Mouse (Mus musculus): Measurements from ENCODE around the gene Zfp503. TPM values are rescaled to one million over a fixed set of nuclear protein-coding genes. Genes with fewer than 3 reads are reported as not detected.

The Zfp503 gene
- polyA plus RNA-seq, 1 experiment from 2014 or later = 7.0 TPM

DNA sequence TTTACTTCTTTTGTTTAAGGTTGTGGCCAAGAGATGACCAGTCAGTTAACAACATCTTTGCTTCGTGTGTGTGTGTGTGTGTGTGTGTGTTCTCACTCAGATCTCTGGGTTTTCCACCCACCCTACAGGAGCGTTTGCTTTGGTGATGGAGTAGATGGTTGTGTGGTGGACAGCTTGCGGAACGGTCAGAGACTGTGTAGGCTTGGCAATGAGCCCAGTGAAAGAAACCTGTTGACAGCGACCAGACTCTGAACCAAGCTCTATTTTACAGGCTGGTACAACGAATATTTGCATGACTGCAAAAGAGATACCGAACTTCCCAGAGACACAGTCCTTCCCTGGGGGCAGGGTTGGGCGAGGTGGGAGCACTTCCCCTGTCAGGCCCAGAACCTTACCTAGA, 30.2 kb downstream of the Zfp503 start:
- Histone ChIP-seq H3K27me3 (ENCODE audit: control insufficient read depth, insufficient read depth, low read length) (no peaks in the 10 kb centered on the region), H3K4me1 (ENCODE audit: control insufficient read depth, insufficient read depth, low read length) (peaks cover 10% of the 10 kb centered on the region; the same call in 1 of the 2 replicates), H3K27ac (ENCODE audit: low read depth, low read length) (no peak overlapping the region), H3K36me3 (ENCODE audit: control insufficient read depth, insufficient read depth, low read length) (no peaks in the 10 kb centered on the region), H3K9ac (replicated peaks; ENCODE audit: low read depth, low read length) (no peak overlapping the region), H3K9me3 (ENCODE audit: control insufficient read depth, low read length) (no peaks in the 10 kb centered on the region), H3K4me2 (ENCODE audit: low read depth, low read length) (no peak overlapping the region), H3K4me3 (ENCODE audit: low read depth, low read length) (no peak overlapping the region)
- no peak for ATAC-seq (ENCODE audit: low read depth)
- WGBS = 66% methylated on average over 8 of the region's 8 CpGs

DNA sequence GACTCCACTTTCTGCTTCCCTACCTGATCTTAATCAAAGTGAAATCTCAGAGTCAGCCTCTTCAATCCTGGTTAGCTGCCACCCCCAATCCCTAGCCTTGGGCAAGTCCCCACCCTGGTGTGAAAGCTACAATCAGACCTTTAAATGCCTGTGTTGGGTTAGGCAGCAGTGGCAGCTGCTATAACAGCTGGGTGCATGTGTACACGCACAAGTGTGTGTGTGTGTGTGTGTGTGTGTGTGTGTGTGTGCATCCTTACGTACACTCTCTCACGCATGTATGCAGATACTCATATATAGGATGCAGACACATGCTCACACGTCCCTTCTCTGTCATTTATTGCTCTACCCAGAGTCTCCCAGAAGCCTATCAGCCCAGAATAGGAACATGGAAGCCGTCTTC, 30.8 kb downstream of the Zfp503 start:
- Histone ChIP-seq H3K9me3 (ENCODE audit: control insufficient read depth, low read length) (no peaks in the 10 kb centered on the region), H3K9ac (replicated peaks; ENCODE audit: low read depth, low read length) (no peak overlapping the region), H3K36me3 (ENCODE audit: control insufficient read depth, insufficient read depth, low read length) (no peaks in the 10 kb centered on the region), H3K4me1 (ENCODE audit: control insufficient read depth, insufficient read depth, low read length) (peaks cover 10% of the 10 kb centered on the region; the same call in 1 of the 2 replicates), H3K4me3 (ENCODE audit: low read depth, low read length) (no peak overlapping the region), H3K4me2 (ENCODE audit: low read depth, low read length) (no peak overlapping the region), H3K27ac (ENCODE audit: low read depth, low read length) (no peak overlapping the region), H3K27me3 (ENCODE audit: control insufficient read depth, insufficient read depth, low read length) (no peaks in the 10 kb centered on the region)
- ATAC-seq (ENCODE audit: low read depth) = no peak
- 68% methylated on average over 5 of the region's 5 CpGs for WGBS

DNA sequence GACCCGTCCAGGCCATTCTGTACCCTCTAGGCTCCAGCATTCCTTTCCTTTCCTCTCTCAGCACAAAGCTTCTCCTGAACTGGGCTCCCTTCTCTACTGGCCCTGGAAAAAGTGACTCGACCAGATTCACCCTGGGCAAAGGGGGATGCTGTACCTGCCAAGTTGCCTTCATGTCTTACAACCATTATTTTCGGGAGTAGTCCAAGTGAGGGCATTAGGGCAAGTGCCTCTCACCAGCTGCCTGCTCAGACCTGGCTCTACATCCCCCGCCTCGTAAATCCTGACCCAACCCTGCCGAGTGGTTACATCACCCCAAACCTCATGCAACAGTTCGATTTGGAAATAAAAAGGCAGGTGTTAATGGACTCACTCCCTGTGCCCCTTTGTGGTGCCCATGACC, 36.9 kb downstream of the Zfp503 start:
- Histone ChIP-seq H3K27ac (ENCODE audit: low read depth, low read length) (no peak overlapping the region), H3K4me3 (ENCODE audit: low read depth, low read length) (no peak overlapping the region), H3K4me1 (ENCODE audit: control insufficient read depth, insufficient read depth, low read length) (no peaks in the 10 kb centered on the region), H3K9ac (replicated peaks; ENCODE audit: low read depth, low read length) (no peak overlapping the region), H3K36me3 (ENCODE audit: control insufficient read depth, insufficient read depth, low read length) (no peaks in the 10 kb centered on the region), H3K4me2 (ENCODE audit: low read depth, low read length) (no peak overlapping the region), H3K9me3 (ENCODE audit: control insufficient read depth, low read length) (no peaks in the 10 kb centered on the region), H3K27me3 (ENCODE audit: control insufficient read depth, insufficient read depth, low read length) (no peaks in the 10 kb centered on the region)
- 80% methylated on average over 7 of the region's 7 CpGs for WGBS
- ATAC-seq (ENCODE audit: low read depth) = no peak

DNA sequence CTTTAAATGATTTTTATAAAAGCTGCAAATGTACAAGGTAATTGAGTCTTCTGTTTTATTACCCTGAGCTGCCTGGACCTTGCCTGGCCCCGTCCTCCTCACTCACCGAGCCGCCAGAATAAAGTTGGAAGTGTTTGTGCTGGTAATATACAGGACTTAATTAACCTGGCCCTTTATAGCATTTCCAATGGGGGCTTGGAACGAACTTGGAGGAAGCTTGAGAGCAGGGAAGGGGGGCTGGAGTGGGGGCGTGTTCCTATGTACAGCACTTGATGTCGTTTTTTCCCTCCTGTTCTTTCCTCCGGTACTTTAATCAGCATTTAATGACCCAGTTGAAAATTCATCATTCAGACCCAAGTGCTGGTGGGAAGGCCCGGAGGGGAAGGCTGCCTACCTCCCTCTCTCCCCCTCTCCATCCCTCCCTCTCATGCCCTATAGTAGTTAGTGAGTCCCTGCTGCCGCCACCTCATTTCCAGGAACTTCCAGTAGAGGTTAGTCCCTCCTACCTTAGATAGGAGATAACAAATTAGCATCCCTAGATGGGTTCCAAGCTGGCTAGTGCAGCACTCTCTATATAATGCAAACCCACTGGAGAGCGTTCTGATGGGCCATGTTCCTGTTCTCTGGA, 37.4 kb downstream of the Zfp503 start:
- Histone ChIP-seq H3K9ac (replicated peaks; ENCODE audit: low read depth, low read length) (no peak overlapping the region), H3K9me3 (ENCODE audit: control insufficient read depth, low read length) (no peaks in the 10 kb centered on the region), H3K27me3 (ENCODE audit: control insufficient read depth, insufficient read depth, low read length) (no peaks in the 10 kb centered on the region), H3K36me3 (ENCODE audit: control insufficient read depth, insufficient read depth, low read length) (no peaks in the 10 kb centered on the region), H3K4me2 (ENCODE audit: low read depth, low read length) (no peak overlapping the region), H3K27ac (ENCODE audit: low read depth, low read length) (no peak overlapping the region), H3K4me3 (ENCODE audit: low read depth, low read length) (no peak overlapping the region), H3K4me1 (ENCODE audit: control insufficient read depth, insufficient read depth, low read length) (no peaks in the 10 kb centered on the region)
- ATAC-seq (ENCODE audit: low read depth) = peak; percentile 38; the same call in 1 of the 2 replicates
- WGBS = 45% methylated on average over 10 of the region's 10 CpGs

DNA sequence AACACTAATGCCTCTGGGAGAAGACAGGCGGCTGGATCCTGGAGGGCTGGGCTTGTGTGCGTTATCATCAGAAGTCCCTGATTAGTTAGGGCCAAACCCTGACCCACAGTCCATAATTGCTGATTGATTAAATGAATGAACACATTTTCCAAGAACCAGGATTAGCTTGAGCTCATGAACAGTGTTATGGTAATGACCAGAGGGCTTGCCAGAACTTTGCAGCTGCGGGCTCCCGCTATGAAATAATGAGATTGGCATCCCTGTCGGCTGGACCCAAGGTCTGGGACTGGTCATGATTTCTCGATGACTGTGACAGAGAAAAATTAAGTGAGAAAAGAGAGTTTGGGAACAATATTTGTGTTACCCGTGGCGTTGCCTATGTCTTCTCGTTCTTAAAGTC, 44.5 kb downstream of the Zfp503 start:
- WGBS = 78% methylated on average over 9 of the region's 9 CpGs
- no peak for ATAC-seq (ENCODE audit: low read depth)
- Histone ChIP-seq H3K4me2 (ENCODE audit: low read depth, low read length) (no peak overlapping the region), H3K27me3 (ENCODE audit: control insufficient read depth, insufficient read depth, low read length) (no peaks in the 10 kb centered on the region), H3K4me3 (ENCODE audit: low read depth, low read length) (no peak overlapping the region), H3K4me1 (ENCODE audit: control insufficient read depth, insufficient read depth, low read length) (no peaks in the 10 kb centered on the region), H3K9ac (replicated peaks; ENCODE audit: low read depth, low read length) (no peak overlapping the region), H3K27ac (ENCODE audit: low read depth, low read length) (no peak overlapping the region), H3K36me3 (ENCODE audit: control insufficient read depth, insufficient read depth, low read length) (no peaks in the 10 kb centered on the region), H3K9me3 (ENCODE audit: control insufficient read depth, low read length) (no peaks in the 10 kb centered on the region)

DNA sequence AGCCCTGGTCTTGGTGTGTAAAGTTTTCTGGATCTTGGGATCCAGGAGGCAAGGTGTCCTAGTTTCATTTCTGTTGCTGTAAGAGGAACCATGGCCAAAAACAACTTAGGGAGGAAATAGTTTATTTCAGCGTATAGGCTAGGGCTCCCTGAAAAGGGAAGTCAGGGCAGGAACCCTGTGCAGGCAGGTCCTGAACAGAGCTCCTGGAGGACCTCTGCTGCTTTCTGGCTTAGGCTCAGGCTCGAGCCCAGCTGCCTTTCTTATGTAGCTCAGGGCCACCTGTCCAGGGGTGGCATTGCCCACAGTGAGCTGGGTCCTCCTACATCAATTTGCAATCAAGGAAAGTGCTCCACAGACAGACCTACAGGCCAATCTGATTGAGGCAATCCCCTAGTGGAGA, 47.8 kb downstream of the Zfp503 start:
- Histone ChIP-seq H3K36me3 (ENCODE audit: control insufficient read depth, insufficient read depth, low read length) (no peaks in the 10 kb centered on the region), H3K9ac (replicated peaks; ENCODE audit: low read depth, low read length) (no peak overlapping the region), H3K4me2 (ENCODE audit: low read depth, low read length) (no peak overlapping the region), H3K4me1 (ENCODE audit: control insufficient read depth, insufficient read depth, low read length) (no peaks in the 10 kb centered on the region), H3K4me3 (ENCODE audit: low read depth, low read length) (no peak overlapping the region), H3K27ac (ENCODE audit: low read depth, low read length) (no peak overlapping the region), H3K27me3 (ENCODE audit: control insufficient read depth, insufficient read depth, low read length) (no peaks in the 10 kb centered on the region), H3K9me3 (ENCODE audit: control insufficient read depth, low read length) (no peaks in the 10 kb centered on the region)
- ATAC-seq (ENCODE audit: low read depth) = no peak
- WGBS = 56% methylated on average over 2 of the region's 2 CpGs

DNA sequence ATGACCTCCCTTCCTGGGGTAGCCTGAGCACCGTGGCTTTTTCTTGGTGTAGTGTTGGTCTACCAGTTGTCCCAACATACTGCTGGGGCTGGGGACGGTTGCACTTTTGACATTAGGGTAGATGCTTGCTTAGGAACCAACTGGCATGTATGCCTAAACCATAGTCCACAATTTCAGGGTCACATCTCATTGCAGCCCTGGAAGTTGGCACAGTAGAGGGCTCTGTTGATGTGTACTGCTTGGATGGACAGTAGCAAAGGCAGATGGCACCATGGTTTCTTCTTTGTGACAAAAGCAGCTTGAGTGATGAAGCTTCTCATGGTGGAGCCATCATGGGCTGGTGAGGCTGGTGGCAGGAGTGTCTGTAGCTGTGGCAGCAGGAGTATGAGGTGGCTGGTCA, 52.3 kb downstream of the Zfp503 start:
- no peak overlapping the region for H3K4me2 ChIP-seq (ENCODE audit: low read depth, low read length)
- H3K9me3 ChIP-seq (ENCODE audit: control insufficient read depth, low read length) = no peaks in the 10 kb centered on the region
- no peaks in the 10 kb centered on the region for H3K36me3 ChIP-seq (ENCODE audit: control insufficient read depth, insufficient read depth, low read length)
- H3K27ac ChIP-seq (ENCODE audit: low read depth, low read length) = no peak overlapping the region
- no peaks in the 10 kb centered on the region for H3K27me3 ChIP-seq (ENCODE audit: control insufficient read depth, insufficient read depth, low read length)
- WGBS = 98% methylated on average over 2 of the region's 2 CpGs
- no peaks in the 10 kb centered on the region for H3K4me1 ChIP-seq (ENCODE audit: control insufficient read depth, insufficient read depth, low read length)
- H3K9ac ChIP-seq (replicated peaks; ENCODE audit: low read depth, low read length) = no peak overlapping the region
- ATAC-seq (ENCODE audit: low read depth) = no peak
- H3K4me3 ChIP-seq (ENCODE audit: low read depth, low read length) = no peak overlapping the region

DNA sequence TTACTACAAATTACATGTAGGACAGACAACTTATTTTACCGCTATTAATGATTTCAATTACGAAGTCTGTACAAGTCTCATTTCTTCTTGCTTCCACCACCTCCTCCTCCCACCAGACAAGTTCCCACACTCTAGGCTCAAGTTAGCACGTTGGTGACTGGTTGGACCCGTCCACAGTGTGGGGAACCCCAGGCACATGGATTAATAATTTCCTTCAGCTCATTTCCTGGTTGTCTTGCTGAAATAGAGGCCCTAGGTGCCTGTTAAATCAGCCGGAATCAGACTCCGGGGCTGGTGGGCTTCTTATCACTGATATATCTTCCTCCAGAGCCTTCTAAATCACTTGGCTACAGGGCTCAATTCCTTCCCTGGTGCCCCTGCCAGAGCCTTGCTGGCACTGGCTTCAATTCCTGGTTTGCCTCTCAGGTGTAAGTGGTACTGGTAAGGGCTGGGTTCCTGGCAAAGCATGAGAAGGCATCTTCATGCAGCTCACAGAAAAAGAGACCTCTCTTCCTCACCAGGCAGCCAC, 53.2 kb downstream of the Zfp503 start:
- no peak overlapping the region for H3K4me2 ChIP-seq (ENCODE audit: low read depth, low read length)
- H3K4me3 ChIP-seq (ENCODE audit: low read depth, low read length) = no peak overlapping the region
- H3K27me3 ChIP-seq (ENCODE audit: control insufficient read depth, insufficient read depth, low read length) = no peaks in the 10 kb centered on the region
- no peaks in the 10 kb centered on the region for H3K9me3 ChIP-seq (ENCODE audit: control insufficient read depth, low read length)
- H3K9ac ChIP-seq (replicated peaks; ENCODE audit: low read depth, low read length) = no peak overlapping the region
- ATAC-seq (ENCODE audit: low read depth) = no peak
- H3K27ac ChIP-seq (ENCODE audit: low read depth, low read length) = no peak overlapping the region
- no peaks in the 10 kb centered on the region for H3K36me3 ChIP-seq (ENCODE audit: control insufficient read depth, insufficient read depth, low read length)
- no peaks in the 10 kb centered on the region for H3K4me1 ChIP-seq (ENCODE audit: control insufficient read depth, insufficient read depth, low read length)
- WGBS = 68% methylated on average over 6 of the region's 6 CpGs

Data from neural tube, embryonic 14.5 days (tissue).